Mouse (Mus musculus): ENCODE data around the gene Cdk14. TPM values are rescaled to one million over a fixed set of nuclear protein-coding genes. Genes with fewer than 3 reads are reported as not detected.

Gene Cdk14
- polyA plus RNA-seq, 1 experiment = 14.8 TPM

GRCm38 (mm10) chr5:5260966-5261724, 159.0 kb downstream of the Cdk14 start:
- Histone ChIP-seq H3K4me3 (ENCODE audit: low read depth, low read length) (no peak overlapping the region), H3K9ac (ENCODE audit: low read depth, poor library complexity, severe bottlenecking) (no peak overlapping the region), H3K9me3 (replicated peaks; ENCODE audit: control insufficient read depth, insufficient read depth, low read length, poor library complexity, severe bottlenecking) (no peaks in the 10 kb centered on the region), H3K4me1 (ENCODE audit: control insufficient read depth, insufficient read depth, low read length) (no peaks in the 10 kb centered on the region), H3K27ac (ENCODE audit: insufficient read depth, low read length) (no peak overlapping the region), H3K36me3 (ENCODE audit: control insufficient read depth, insufficient read depth, low read length, poor library complexity, severe bottlenecking) (no peaks in the 10 kb centered on the region), H3K27me3 (ENCODE audit: control insufficient read depth, insufficient read depth, low read length, poor library complexity, severe bottlenecking) (no peaks in the 10 kb centered on the region)
- TF ChIP-seq CTCF (IDR thresholded peaks at IDR 0.05; ENCODE audit: low read depth, low read length) (no peak), POLR2A (IDR thresholded peaks at IDR 0.05; ENCODE audit: insufficient read depth, low read length) (no peak), EP300 (IDR thresholded peaks at IDR 0.05; ENCODE audit: insufficient read depth, low read depth, low read length) (no peak)

- H3K4me3 ChIP-seq (ENCODE audit: low read depth, low read length) = no peak overlapping the region
- no peaks in the 10 kb centered on the region for H3K4me1 ChIP-seq (ENCODE audit: control insufficient read depth, insufficient read depth, low read length)
- no peak overlapping the region for H3K27ac ChIP-seq (ENCODE audit: insufficient read depth, low read length)
- TF ChIP-seq CTCF (IDR thresholded peaks at IDR 0.05; ENCODE audit: low read depth, low read length) (no peak), EP300 (IDR thresholded peaks at IDR 0.05; ENCODE audit: insufficient read depth, low read depth, low read length) (no peak)
- no peaks in the 10 kb centered on the region for H3K9me3 ChIP-seq (replicated peaks; ENCODE audit: control insufficient read depth, insufficient read depth, low read length, poor library complexity, severe bottlenecking)
- H3K9ac ChIP-seq (ENCODE audit: low read depth, poor library complexity, severe bottlenecking) = no peak overlapping the region
- no peaks in the 10 kb centered on the region for H3K27me3 ChIP-seq (ENCODE audit: control insufficient read depth, insufficient read depth, low read length, poor library complexity, severe bottlenecking)
- no peaks in the 10 kb centered on the region for H3K36me3 ChIP-seq (ENCODE audit: control insufficient read depth, insufficient read depth, low read length, poor library complexity, severe bottlenecking)
Observed at GRCm38 (mm10) chr5:5260309-5260708, 159.8 kb downstream of the Cdk14 start.

GRCm38 (mm10) chr5:5254391-5254790, 165.7 kb downstream of the Cdk14 start:
- Histone ChIP-seq H3K27ac (ENCODE audit: insufficient read depth, low read length) (no peak overlapping the region), H3K27me3 (ENCODE audit: control insufficient read depth, insufficient read depth, low read length, poor library complexity, severe bottlenecking) (no peaks in the 10 kb centered on the region), H3K36me3 (ENCODE audit: control insufficient read depth, insufficient read depth, low read length, poor library complexity, severe bottlenecking) (no peaks in the 10 kb centered on the region), H3K4me3 (ENCODE audit: low read depth, low read length) (no peak overlapping the region), H3K9me3 (replicated peaks; ENCODE audit: control insufficient read depth, insufficient read depth, low read length, poor library complexity, severe bottlenecking) (no peaks in the 10 kb centered on the region), H3K9ac (ENCODE audit: low read depth, poor library complexity, severe bottlenecking) (no peak overlapping the region), H3K4me1 (ENCODE audit: control insufficient read depth, insufficient read depth, low read length) (no peaks in the 10 kb centered on the region)
- TF ChIP-seq CTCF (IDR thresholded peaks at IDR 0.05; ENCODE audit: low read depth, low read length) (no peak), EP300 (IDR thresholded peaks at IDR 0.05; ENCODE audit: insufficient read depth, low read depth, low read length) (no peak)

DNA sequence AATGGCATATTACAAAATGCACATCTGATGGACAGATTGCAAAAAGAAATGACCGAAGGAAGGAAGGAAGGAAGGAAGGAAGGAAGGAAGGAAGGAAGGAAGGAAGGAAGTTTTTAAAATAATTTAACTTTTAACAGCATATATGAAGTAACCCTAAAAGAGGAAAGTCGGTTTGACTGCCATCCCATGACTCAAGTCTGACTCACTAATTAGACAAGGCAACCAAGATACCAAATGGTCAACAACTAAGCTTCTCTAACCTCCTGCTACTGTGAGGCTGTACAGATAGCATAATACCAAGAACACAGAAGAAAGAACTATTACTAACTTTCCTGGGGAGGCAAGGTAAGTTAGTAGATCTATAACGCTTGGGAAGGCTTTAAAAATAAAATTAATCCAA, 166.9 kb downstream of the Cdk14 start:
- TF ChIP-seq CTCF (IDR thresholded peaks at IDR 0.05; ENCODE audit: low read depth, low read length) = no peak
- no peak for TF ChIP-seq EP300 (IDR thresholded peaks at IDR 0.05; ENCODE audit: insufficient read depth, low read depth, low read length)
- TF ChIP-seq POLR2A (IDR thresholded peaks at IDR 0.05; ENCODE audit: insufficient read depth, low read length) = no peak
- Histone ChIP-seq H3K27ac (ENCODE audit: insufficient read depth, low read length) (no peak overlapping the region), H3K36me3 (ENCODE audit: control insufficient read depth, insufficient read depth, low read length, poor library complexity, severe bottlenecking) (no peaks in the 10 kb centered on the region), H3K27me3 (ENCODE audit: control insufficient read depth, insufficient read depth, low read length, poor library complexity, severe bottlenecking) (no peaks in the 10 kb centered on the region), H3K9me3 (replicated peaks; ENCODE audit: control insufficient read depth, insufficient read depth, low read length, poor library complexity, severe bottlenecking) (no peaks in the 10 kb centered on the region), H3K4me3 (ENCODE audit: low read depth, low read length) (no peak overlapping the region), H3K4me1 (ENCODE audit: control insufficient read depth, insufficient read depth, low read length) (no peaks in the 10 kb centered on the region), H3K9ac (ENCODE audit: low read depth, poor library complexity, severe bottlenecking) (no peak overlapping the region)

- Histone ChIP-seq H3K4me3 (ENCODE audit: low read depth, low read length) (no peak overlapping the region), H3K9me3 (replicated peaks; ENCODE audit: control insufficient read depth, insufficient read depth, low read length, poor library complexity, severe bottlenecking) (no peaks in the 10 kb centered on the region), H3K36me3 (ENCODE audit: control insufficient read depth, insufficient read depth, low read length, poor library complexity, severe bottlenecking) (no peaks in the 10 kb centered on the region), H3K27me3 (ENCODE audit: control insufficient read depth, insufficient read depth, low read length, poor library complexity, severe bottlenecking) (no peaks in the 10 kb centered on the region), H3K27ac (ENCODE audit: insufficient read depth, low read length) (no peak overlapping the region), H3K4me1 (ENCODE audit: control insufficient read depth, insufficient read depth, low read length) (no peaks in the 10 kb centered on the region), H3K9ac (ENCODE audit: low read depth, poor library complexity, severe bottlenecking) (no peak overlapping the region)
- TF ChIP-seq POLR2A (IDR thresholded peaks at IDR 0.05; ENCODE audit: insufficient read depth, low read length) = no peak
- TF ChIP-seq EP300 (IDR thresholded peaks at IDR 0.05; ENCODE audit: insufficient read depth, low read depth, low read length) = no peak
- TF ChIP-seq CTCF (IDR thresholded peaks at IDR 0.05; ENCODE audit: low read depth, low read length) = no peak
Observed at GRCm38 (mm10) chr5:5247671-5248070, 172.4 kb downstream of the Cdk14 start.

DNA sequence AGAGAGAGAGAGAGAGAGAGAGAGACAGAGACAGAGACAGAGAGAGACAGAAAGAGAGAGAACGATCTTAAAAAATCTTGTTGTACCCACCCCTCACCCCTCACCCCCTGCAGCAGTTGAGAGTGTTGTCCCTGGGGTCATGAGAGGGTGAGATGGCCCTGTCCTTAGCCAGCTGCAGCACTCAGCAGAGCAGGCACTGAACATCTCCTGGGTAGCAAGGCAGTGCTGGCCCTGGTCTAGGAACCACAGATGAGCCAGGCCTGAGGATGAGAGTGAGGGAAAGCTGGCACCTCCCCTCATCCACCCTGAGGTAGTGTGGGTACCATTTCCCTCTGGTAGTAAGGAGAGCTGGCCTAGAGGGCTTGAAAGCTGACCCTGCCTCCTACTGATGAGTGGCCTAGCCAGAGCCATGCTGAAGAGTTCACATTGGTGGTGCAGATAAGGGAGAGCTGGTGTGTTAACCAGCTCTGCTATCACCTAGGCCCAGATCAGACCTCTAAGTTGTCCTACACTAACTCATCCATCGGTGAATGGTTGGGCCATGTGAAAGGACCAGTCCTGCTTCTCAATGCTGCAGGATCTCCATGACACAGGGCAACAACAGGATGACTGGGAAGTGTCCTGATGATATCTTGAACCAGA, 173.5 kb downstream of the Cdk14 start:
- TF ChIP-seq EP300 (IDR thresholded peaks at IDR 0.05; ENCODE audit: insufficient read depth, low read depth, low read length) (no peak), POLR2A (IDR thresholded peaks at IDR 0.05; ENCODE audit: insufficient read depth, low read length) (no peak), CTCF (IDR thresholded peaks at IDR 0.05; ENCODE audit: low read depth, low read length) (no peak)

More for the DNA sequence above, 173.5 kb downstream of the Cdk14 start:
- Histone ChIP-seq H3K4me1 (ENCODE audit: control insufficient read depth, insufficient read depth, low read length) (no peaks in the 10 kb centered on the region), H3K9me3 (replicated peaks; ENCODE audit: control insufficient read depth, insufficient read depth, low read length, poor library complexity, severe bottlenecking) (no peaks in the 10 kb centered on the region), H3K9ac (ENCODE audit: low read depth, poor library complexity, severe bottlenecking) (no peak overlapping the region), H3K27me3 (ENCODE audit: control insufficient read depth, insufficient read depth, low read length, poor library complexity, severe bottlenecking) (no peaks in the 10 kb centered on the region), H3K27ac (ENCODE audit: insufficient read depth, low read length) (no peak overlapping the region), H3K4me3 (ENCODE audit: low read depth, low read length) (no peak overlapping the region), H3K36me3 (ENCODE audit: control insufficient read depth, insufficient read depth, low read length, poor library complexity, severe bottlenecking) (no peaks in the 10 kb centered on the region)
